Mouse (Mus musculus) megakaryocyte, embryonic 14.5 days (primary cell): ENCODE data around the gene Btbd11. TPM values are rescaled to one million over a fixed set of nuclear protein-coding genes. Genes with fewer than 3 reads are reported as not detected.

Experiments used
- H3K27me3 ChIP-seq: replicated peaks from 2 replicates; pipeline ENCODE3; 2012; ENCODE audit warnings: inconsistent platforms
- H3K36me3 ChIP-seq: replicated peaks from 2 replicates; pipeline ENCODE3; 2012; ENCODE audit warnings: low read length, inconsistent platforms, mixed read lengths
- H3K4me1 ChIP-seq: 2 replicates; pipeline ENCODE4 v1.6.1; 2012; ENCODE audit warnings: inconsistent platforms
- H3K4me3 ChIP-seq: replicated peaks from 2 replicates; pipeline ENCODE3; 2012; ENCODE audit warnings: moderate library complexity, mild to moderate bottlenecking, inconsistent platforms
- H3K9me3 ChIP-seq: 2 replicates; pipeline ENCODE4 v1.6.1; 2012; ENCODE audit warnings: inconsistent platforms
- FLI1 ChIP-seq: IDR thresholded peaks from 2 replicates; pipeline ENCODE4 v1.6.1; 2012; ENCODE audit warnings: low read length, inconsistent platforms, mixed read lengths
- GATA1 ChIP-seq: IDR thresholded peaks from 3 replicates; pipeline ENCODE4 v1.6.1; 2012; ENCODE audit warnings: mixed read lengths, low read length, inconsistent platforms, borderline replicate concordance
- polyA plus RNA-seq: library from polyadenylated mRNA; stranded (reverse); fragments of >175 nt; gene quantifications from 2 replicates; pipeline ENCODE4 v1.2.3, GENCODE M21; 2012; ENCODE audit warnings: low replicate concordance; ENCODE audit not compliant: insufficient read depth

Gene Btbd11
- polyA plus RNA-seq, 1 experiment, result 0.20 TPM

DNA sequence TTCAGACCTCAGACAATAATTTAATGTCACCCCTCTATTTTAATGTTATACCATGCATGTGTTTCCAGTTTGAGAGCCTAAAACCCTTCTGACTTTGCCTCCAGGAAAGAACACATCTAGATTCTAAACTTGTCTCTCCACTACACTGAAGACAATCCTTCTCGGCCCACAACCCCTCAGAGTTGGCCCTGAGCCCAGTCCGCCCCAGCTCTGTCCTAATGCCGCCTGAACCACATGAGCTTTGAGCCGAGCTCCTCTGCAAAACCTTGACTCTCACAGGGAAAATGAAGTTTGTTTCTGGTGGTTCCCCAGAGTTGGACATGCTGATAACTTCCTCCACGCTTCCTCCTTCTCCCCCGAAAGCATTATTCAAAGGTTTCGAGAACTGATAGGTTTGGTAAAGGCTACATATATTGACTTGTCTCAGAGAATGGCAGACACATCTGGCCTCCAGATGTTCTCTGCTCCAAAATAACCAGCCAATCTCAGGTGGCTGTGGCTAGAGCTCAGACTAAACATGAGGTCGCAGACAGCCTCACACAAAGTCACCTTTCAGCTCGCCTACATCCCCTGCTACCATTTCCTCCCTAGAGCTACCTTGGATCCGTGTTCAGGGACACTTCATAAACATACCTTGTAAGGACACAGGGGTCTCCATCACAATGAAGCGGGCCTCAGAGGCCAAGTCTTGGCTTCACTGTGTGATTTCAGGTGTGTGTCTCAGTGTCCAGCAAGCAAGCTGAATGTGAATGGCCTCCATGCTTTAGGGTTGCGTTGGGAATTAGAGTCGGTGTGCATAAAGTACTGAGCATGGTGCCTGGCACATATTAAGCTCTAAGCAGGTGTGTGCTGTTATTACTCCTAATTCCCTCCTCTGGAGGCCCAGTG lies 130.9 kb downstream of the Btbd11 start:
- Histone ChIP-seq H3K9me3 (0 out of 2 replicates have a peak, but pooled peaks cover 12% of the 10 kb centered on the region), H3K4me1 (no peaks in the 10 kb centered on the region)

DNA sequence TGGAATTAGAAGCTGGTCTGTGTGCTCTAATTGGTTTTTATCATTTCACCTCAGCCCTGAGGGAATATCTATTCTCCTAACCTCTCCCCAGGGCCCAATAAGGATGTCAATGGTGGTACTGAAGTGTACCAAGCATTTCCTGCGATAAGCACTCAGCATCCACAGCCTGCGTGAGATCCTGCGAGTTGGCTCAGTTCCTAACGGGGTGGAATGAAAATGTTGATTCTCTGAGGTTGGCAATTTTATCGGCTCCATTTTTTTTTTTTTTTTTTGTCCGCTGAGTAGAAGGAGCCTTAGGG lies 131.4 kb downstream of the Btbd11 start:
- no peak for TF ChIP-seq GATA1
- TF ChIP-seq FLI1, result no peak
- no peaks in the 10 kb centered on the region for H3K4me1 ChIP-seq
- H3K27me3 ChIP-seq, result no peaks in the 10 kb centered on the region
- no peaks in the 10 kb centered on the region for H3K36me3 ChIP-seq
- H3K4me3 ChIP-seq, result no peak overlapping the region
- H3K9me3 ChIP-seq, result 0 out of 2 replicates have a peak, but pooled peaks cover 12% of the 10 kb centered on the region

More for the DNA sequence above, 130.9 kb downstream of the Btbd11 start:
- no peaks in the 10 kb centered on the region for H3K36me3 ChIP-seq
- TF ChIP-seq FLI1, result no peak
- no peak overlapping the region for H3K4me3 ChIP-seq
- H3K27me3 ChIP-seq, result no peaks in the 10 kb centered on the region

DNA sequence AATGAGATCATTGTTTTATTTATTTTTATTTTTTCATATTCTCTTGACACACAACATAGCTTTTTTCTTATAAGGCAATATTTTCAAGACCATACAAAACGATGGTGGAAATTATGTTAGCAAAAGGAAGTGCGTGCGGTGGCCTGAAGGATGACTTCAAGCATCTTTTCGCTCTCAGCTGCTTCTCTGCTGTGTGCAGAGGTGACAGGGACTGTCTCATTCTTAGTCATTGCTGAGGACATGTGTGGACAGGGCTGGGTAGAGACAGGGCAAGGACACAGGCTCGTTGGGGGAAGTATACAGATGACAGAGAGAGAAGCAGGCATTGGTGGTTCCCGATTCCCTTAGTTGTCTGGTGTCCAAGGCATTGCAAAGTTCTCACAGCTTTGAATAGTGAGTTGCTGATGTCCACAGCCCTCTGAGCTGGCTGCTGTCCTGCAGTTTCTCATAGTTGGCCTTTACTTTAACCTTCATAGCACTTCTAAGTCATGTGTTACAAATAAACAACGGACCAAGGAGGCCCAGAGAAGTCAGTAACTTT lies 135.7 kb downstream of the Btbd11 start:
- peaks cover 1% of the 10 kb centered on the region for H3K27me3 ChIP-seq
- no peak for TF ChIP-seq FLI1
- no peak for TF ChIP-seq GATA1
- peaks cover 9% of the 10 kb centered on the region; the same call in 1 of the 2 replicates for H3K9me3 ChIP-seq
- no peaks in the 10 kb centered on the region for H3K36me3 ChIP-seq
- no peaks in the 10 kb centered on the region for H3K4me1 ChIP-seq
- no peak overlapping the region for H3K4me3 ChIP-seq

DNA sequence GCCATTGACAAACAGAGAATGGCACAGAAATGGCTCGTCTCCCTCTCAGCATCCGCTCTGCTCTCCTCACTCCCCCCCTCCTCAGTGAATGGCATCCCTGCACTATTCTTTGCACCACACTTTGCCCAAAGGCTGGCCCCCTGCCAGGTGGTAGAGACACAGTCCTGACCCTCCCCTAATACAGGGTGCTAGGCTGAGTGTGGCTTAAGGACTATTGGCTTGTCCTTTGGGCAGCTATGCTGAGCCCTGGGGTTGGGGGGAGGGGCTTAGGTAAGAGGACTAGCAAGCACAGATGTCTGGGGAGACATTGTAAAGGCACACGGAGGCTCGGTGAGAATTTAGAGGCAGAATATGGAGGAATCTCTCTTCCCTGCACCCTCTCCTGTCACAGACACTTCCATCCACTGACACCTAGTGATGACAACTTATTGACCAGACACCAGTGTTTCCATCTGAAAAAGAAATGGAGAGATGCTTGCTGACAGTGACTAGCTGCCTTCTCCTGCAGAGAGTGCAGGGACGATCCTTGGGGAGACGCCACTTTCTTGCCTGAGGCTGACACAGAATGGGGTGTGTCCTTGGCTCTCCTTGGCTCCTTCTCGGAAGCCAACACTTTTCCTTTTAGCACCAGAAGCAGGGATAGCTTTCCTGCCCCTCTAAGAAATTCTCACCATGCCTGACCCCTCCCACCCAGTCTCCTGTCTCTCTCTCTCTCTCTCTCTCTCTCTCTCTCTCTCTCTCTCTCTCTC lies 138.8 kb downstream of the Btbd11 start:
- Histone ChIP-seq H3K4me3 (no peak overlapping the region), H3K27me3 (peaks cover 1% of the 10 kb centered on the region), H3K9me3 (peaks cover 10% of the 10 kb centered on the region; the same call in 1 of the 2 replicates), H3K4me1 (no peaks in the 10 kb centered on the region), H3K36me3 (no peaks in the 10 kb centered on the region)
- no peak for TF ChIP-seq FLI1
- no peak for TF ChIP-seq GATA1

GRCm38 (mm10) chr10:85526657-85527056 lies 140.0 kb downstream of the Btbd11 start:
- no peaks in the 10 kb centered on the region for H3K4me1 ChIP-seq
- no peak overlapping the region for H3K4me3 ChIP-seq
- H3K27me3 ChIP-seq, result peaks cover 1% of the 10 kb centered on the region
- H3K9me3 ChIP-seq, result peaks cover 18% of the 10 kb centered on the region; the same call in 1 of the 2 replicates
- no peaks in the 10 kb centered on the region for H3K36me3 ChIP-seq
- no peak for TF ChIP-seq FLI1
- TF ChIP-seq GATA1, result no peak

DNA sequence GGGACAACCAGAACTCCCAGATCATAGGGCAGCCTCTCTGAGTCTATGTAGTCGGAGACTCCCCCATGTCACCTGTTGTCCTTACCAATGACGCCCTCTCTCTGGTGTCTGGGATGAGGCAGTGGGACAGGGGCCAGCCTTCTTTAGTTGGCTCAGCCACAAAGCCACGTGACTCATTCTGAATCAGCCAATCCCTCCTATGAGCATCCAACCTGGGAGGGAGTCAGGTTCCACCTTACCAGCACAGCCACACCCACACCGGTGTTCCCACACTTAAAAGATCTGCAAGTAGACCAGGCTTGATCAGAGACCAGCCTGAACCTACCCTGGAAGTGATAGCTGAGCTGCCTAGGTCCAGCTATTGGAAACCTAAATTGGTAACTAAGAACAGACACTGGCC lies 141.1 kb downstream of the Btbd11 start:
- H3K36me3 ChIP-seq, result no peaks in the 10 kb centered on the region
- no peak overlapping the region for H3K4me3 ChIP-seq
- no peaks in the 10 kb centered on the region for H3K4me1 ChIP-seq
- peaks cover 17% of the 10 kb centered on the region; the same call in 1 of the 2 replicates for H3K9me3 ChIP-seq
- TF ChIP-seq FLI1 (no peak), GATA1 (no peak)
- H3K27me3 ChIP-seq, result peaks cover 1% of the 10 kb centered on the region

GRCm38 (mm10) chr10:85533192-85533710 lies 146.6 kb downstream of the Btbd11 start:
- no peaks in the 10 kb centered on the region for H3K36me3 ChIP-seq
- H3K9me3 ChIP-seq, result 0 out of 2 replicates have a peak, but pooled peaks cover 14% of the 10 kb centered on the region
- no peaks in the 10 kb centered on the region for H3K27me3 ChIP-seq
- TF ChIP-seq GATA1, result no peak
- TF ChIP-seq FLI1, result no peak
- H3K4me3 ChIP-seq, result no peak overlapping the region
- no peaks in the 10 kb centered on the region for H3K4me1 ChIP-seq

GRCm38 (mm10) chr10:85538051-85538753 lies 151.6 kb downstream of the Btbd11 start:
- no peak for TF ChIP-seq FLI1
- TF ChIP-seq GATA1, result no peak
- Histone ChIP-seq H3K36me3 (no peaks in the 10 kb centered on the region), H3K9me3 (peaks cover 8% of the 10 kb centered on the region; the same call in 1 of the 2 replicates), H3K4me3 (no peak overlapping the region), H3K27me3 (no peaks in the 10 kb centered on the region), H3K4me1 (no peaks in the 10 kb centered on the region)

DNA sequence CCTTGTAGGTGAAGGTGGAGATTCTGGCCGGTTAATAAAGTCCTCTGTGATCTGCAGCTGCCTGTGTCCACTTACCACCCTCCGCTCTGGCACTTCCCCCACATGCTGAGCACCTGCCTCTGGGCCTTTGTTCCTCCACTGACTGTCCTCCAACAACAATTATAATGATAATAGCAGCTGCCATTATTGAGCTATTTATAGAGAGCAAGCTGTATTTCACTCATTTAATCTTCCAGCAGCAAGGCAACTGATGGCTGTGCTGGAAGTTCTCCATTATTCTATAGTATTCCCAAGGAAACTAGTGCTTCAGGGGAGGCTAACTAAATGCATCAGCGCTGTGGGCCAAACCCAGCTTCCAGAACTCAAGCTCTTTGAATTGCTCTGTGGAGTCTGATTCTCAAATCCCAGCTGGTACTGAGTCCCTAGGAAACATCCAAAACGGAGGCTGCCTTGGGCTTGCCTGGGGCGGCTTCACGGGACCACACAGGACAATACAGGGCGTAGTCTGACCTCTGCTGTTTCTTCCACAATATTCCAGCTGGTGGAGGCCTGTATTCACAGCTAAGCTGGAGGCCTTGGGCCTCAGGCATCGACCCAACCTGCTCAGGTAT lies 153.0 kb downstream of the Btbd11 start:
- Histone ChIP-seq H3K9me3 (peaks cover 8% of the 10 kb centered on the region; the same call in 1 of the 2 replicates), H3K27me3 (no peaks in the 10 kb centered on the region), H3K4me1 (no peaks in the 10 kb centered on the region), H3K36me3 (no peaks in the 10 kb centered on the region), H3K4me3 (no peak overlapping the region)
- TF ChIP-seq GATA1 (no peak), FLI1 (no peak)
